Mouse (Mus musculus) spleen, postnatal 14 days (tissue): ENCODE measurements around the gene Prok2.

ENCODE experiments used
- DNase-seq, 2 experiments: peaks; one replicate each; pipeline ENCODE4 v3.0.0; 2021 to 2022; ENCODE audit warnings: low spot score in 2 of 2

Prok2 gene

DNA sequence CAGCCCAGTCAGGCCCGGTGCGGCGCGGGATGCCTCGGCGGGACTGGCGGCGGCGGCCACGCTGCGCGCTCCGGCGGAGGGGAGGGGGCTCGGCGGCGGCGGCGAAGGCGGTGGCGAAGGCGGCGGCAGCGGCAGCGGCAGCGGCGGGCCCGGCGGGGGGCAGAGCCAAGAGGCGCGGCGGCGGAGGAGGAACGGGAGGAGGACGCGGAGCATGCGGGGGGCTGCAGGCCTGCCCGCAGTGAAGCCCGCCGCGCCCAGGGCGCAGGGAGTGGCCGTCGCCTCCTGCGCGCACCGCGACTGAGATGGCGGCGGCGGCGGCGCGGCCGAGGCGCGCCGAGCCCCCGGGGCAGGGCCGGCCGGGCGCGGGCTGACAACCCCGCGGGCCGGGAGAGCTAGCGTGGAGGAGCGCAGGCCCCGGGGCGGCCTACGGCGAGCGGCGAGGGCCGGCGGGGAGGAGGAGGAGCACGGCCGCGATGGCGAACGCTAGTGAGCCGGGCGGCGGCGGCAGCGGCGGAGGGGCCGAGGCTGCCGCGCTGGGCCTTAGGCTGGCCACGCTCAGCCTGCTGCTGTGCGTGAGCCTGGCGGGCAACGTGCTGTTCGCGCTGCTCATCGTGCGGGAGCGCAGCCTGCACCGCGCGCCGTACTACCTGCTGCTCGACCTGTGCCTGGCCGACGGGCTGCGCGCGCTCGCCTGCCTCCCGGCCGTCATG, 33.8 kb downstream of the Prok2 start, which contains the start of gene Gpr27:
TSS of gene Gpr27 (plus strand) at position 474 of the 710 bp plus-strand sequence.
- no peak for DNase-seq

DNA sequence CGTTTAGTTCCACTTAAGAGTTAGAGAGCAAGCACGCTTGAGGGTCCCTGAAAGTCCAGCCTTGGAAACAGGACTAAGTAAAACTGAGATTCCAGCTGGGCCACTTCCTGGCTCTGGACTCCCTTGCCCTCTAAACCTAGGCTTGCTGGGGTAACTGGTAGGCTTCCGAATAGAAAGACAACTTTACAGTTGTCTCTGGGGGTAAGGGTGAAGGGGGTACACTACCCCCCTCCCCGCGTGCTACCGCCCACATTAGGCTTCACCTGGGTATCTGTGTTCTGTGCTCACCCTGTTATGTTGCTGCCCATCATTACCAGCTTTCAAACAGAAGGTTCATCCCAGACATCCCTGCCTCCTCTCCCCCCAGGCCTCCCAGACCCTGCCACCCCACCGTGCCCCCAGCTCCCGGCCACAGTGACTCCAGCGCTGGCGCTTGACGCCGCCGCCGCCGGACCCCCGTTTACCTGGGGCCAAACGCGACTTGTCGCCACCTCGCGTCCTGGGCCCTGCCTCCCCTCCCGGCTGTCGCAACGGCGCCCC, 34.5 kb downstream of the Prok2 start:
- DNase-seq = no peak

DNA sequence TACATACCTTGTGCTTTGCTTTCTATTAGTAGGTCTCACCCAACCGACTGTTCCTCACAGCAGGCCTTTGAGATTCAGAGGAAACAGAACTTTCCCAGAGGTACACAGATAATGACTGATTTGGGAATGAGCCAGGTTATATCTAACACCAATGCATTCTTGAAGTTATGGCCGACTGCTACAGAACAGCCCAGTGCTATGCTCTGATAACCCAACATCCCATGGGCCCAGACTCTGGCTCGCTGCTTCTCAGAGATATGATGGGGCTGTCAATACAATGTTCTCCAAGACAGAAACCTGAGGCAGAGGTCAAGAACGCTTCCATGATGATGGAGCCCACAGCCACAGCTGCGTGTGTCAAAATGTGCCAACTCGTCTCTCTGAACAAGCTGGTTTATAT, 37.7 kb downstream of the Prok2 start:
- DNase-seq = no peak

DNA sequence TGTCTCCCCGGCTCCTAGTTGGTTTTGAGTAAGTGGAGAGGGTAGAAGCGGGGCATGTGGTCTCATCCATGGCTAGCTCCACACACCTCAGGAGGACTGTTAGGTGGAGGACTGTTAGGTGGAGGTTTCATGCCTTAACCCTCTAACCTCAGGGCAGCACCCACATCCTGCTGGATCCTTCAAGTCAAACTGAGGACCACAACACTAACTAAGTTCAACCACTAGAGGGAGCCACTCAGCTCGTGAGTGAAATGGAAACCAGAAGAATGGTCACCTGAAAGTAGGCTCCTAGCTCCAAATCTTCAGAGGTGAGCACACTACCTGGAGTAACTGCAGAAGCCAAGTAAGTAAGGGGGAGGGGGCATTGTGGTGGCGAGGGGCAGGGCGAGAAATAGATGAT, 41.3 kb downstream of the Prok2 start:
- DNase-seq = no peak

DNA sequence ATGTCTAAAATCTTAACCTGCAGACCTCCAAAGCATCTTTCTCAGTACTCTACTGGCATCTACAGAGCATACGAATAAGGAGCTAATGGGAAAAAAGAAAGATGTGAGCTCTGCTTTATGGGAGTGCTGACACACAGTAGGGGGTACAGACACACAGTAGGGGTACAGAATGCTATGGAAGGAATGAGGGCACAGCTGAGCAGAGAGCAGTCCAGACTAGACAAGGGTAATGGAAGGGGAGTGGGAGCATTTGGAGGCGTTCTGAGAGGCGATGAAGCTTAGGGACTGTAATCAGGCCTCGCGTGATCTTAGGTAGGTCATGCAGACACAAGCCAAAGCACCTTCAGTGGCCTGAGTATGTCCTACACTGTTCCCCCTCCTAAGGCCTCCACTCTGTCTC, 42.2 kb downstream of the Prok2 start:
- no peak for DNase-seq

DNA sequence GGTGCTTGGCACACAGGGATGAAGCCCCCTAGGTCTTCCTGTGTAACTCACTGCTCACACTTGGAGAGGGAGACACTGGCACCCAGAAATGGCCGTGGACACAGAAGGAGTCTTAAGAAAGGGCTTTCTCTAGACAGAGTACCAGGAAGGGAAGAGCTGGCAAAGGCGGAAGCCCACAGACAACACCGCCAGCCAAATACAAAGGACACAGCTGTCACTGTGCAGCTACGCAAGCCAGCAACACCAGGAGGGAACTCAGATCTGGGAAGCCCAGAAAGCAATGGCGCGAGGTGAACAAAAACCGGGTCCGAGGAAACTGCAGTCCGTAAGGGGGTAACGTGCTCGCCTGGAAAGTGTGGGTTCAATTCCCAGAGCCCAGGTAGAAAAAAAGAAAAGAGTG, 48.1 kb downstream of the Prok2 start:
- DNase-seq = no peak

DNA sequence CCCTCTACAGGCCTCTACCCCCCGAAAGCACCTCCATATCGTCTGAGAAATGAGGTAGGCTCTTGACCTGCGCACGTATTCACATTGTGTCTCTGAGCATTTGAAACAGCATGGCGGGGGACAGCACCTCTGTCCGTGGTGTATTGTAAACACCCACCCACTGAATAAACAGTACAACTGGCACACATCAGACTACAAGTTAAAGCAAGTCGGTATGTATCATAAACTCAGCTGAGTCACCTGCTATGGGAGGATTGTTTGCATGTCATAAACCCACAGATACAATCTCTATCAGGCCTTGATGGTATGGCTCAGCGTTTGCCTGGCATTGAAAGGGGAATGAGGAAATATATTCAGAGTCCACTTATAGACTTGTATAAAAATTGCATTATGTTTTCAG, 48.9 kb downstream of the Prok2 start:
- no peak for DNase-seq

DNA sequence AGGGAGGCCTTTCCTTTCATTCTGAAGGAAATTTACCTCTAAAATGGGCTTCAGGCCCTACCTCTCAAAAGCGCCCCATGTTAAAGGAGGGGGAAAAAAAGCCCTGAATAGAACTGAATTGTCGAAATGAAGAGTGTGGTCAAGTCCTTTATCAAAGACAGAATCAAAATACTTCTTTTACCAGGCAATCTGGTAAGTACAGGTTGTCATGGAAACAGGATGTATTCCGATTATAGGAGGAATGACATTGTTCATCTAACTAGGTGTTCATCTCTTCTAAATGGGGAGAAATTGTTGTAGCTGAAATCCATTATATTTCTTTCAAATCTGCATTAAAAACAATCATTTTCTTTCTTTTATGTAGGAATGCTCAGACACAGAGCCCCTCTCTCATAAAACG, 51.7 kb downstream of the Prok2 start:
- DNase-seq = no peak

DNA sequence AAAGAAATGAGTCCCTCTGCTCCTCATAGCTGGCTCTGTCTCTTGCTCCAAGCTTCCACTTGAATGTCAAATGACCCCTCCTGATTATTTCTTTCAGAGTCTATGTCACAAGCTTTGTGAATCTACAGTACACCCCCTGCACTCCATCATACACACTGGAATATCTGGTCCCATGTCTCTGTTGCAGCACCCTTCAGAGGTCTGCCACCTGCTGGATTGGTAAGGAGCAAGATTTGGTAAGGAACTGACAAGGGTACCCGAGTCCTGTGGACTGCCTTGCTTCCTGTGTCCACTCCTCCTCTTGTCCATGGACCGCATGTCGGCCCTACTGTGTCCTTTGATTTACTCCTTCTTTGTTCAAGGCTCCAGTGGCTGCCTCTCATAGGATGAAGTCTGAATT, 54.4 kb downstream of the Prok2 start:
- no peak for DNase-seq

DNA sequence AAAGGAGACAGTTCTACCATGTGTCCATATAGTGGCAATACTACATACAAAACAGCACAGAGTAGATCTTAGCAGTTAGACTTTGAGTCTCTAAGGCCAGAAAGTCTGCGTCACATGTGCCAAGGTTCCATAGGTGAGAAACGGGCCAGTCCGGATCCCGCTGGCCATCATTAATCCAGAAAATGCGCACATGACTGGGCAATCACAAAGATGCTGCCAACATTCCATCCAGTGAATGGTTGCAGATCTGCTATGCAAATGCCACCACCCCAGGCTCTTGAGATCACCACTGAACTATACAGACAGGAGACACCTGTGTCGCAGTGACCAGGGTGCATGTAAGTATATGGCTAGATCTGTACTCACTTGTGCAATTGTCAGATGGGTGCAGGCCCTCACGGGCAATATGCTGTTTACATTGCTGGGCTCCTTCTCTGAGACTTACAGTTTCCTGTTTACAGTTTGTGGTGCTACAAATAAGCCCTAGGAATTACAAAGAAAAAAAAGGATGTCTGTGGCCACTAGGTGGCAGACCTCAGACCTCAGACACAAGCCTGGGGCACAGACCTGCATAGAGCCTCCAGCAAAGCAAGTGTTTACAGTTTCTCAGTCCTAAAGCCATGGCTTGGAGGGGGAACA, 55.6 kb downstream of the Prok2 start:
- DNase-seq = peak in 1 of 2 experiments; percentile 18

DNA sequence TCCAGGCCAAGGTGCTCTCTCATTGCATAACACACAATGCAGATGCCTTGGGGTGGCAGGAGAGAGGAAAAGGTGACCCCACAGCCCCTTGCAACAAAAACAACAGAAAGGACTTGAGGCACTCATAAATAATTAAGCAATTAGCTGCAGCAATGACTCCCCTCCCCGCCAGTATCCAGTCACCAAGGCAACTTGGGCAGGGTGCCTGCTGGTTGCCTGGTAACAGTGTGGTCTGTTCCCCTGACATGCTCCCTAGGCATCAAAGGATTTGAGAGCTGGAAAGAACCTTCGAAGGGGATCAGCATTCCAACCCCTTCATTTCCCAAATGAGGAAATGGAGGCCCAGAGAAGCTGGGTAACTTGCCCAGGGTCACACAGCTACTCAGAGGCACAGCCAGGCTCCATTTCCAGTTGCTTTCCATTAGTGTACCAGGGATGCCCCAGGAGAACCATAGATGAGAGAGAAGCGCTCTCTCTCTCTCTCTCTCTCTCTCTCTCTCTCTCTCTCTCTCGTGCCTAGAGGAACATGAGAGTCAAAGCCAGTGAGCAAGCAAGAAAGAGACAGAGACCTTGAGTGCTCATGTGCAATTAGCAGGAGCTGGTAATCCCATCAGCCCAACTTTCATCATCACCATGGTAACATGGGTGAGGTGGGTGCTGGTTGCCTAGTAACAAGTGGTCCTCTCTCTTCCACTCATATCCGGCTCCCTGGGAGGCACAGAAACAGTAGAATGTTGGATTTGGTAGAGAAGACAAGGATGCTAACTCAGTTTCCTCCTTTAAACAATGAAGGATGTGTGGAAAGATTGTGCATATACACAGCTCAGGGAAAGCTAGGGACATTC, 56.5 kb downstream of the Prok2 start:
- no peak for DNase-seq

DNA sequence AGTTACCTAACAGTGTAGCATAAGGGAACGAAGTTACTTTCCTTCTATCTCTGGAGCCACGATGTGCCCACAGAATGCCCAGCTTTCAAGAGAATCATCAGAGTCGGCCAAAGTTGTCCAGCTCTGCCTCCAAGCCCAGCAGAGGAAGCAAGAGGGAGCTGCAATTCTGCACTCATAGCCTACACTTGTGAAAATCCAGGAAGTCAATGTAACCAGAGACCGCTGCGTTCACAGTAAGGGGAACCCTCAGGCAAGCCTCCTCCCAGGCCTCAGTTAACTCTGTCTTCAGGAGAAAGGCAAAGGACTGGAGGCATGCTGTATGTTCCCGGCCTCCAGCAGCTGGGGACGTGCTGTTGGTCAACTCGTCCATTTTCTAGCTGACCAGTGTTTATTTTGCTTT, 58.9 kb downstream of the Prok2 start:
- DNase-seq = no peak

DNA sequence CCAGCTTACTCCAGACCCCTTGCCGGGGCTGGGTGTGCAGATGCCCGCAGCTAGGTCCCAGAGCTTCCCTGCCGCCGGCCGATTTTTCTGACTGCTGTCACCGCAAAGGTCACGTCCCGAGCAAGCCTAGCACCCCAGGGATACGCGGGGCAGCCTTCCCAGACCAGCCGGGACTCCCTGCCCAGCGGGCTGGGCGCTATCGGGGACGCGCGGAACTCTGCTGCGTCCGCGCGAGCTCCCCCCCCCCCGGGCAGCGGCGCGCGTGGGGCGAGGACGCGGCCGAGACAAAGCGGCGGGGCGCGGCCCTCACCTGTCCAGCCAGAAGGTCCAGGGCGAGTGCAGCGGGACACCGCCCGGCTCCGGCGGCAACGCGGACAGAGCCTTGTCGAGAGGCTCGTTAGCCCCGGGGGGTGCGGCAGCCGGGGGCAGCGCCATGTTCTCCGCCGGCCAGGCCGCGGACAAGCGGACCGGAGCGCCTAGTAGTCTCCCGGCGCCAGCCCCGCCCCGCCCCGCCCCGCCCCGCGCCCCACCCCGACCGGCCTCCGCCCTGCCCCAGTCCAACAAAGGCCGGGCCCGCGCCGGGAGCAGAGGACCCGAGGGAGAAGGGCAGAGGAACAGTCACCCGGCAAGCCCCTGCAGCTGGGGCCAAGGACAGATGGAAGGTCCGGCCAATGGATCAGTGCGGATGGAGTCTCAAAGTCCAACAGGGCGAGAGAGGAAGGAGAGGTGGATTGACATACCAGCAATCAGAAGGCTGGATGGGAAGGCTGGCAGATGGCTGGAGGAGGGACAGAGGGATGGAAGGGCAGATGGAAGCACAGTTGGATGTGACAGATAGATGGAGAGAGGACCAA, 59.6 kb downstream of the Prok2 start, which contains the start of the genes Eif4e3 and Gm20696:
TSS of gene Eif4e3 (minus strand) at position 454 of the 854 bp plus-strand sequence.
TSS of gene Gm20696 (minus strand) at position 480 of the 854 bp plus-strand sequence.
- DNase-seq = peak in 1 of 2 experiments; percentile 15

DNA sequence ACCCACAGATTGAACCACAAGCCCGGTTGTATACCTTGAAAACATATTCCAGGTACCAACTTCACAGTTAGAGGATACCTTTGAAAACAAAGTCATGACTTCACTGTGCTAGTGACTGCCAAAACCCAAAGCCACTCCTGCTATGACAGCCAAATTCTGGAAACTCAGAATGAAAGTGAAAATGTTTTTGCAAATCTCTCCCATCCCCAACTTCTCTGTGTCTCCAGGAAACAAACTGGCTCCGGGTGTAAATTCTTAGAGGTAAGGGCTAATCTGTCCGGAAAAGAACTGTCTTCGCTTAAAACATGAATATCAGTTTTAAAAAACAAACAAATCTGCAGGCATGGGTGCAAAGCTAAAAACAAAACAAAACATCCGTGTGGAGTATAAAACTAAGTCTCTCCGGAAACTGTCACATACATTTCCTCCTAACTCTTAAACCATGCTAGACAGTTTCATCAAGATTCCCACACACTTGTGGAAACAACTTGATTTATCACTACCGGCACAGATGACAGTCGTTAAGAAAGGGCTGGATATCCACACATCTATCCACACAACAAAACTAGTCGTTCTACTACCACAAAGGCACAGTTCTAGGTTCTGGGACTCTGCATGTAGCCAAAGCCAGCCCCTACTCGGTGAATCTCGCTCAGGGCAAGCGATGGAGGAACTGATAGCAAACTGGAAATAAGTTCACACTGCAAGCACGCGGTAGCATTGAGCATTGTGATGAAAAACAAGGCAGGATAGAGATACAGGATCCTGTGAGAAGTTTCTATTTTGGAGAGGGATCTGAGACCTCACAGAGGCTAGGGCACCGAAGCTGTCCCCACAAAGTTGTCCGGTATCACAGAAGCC, 60.5 kb downstream of the Prok2 start:
- no peak for DNase-seq

DNA sequence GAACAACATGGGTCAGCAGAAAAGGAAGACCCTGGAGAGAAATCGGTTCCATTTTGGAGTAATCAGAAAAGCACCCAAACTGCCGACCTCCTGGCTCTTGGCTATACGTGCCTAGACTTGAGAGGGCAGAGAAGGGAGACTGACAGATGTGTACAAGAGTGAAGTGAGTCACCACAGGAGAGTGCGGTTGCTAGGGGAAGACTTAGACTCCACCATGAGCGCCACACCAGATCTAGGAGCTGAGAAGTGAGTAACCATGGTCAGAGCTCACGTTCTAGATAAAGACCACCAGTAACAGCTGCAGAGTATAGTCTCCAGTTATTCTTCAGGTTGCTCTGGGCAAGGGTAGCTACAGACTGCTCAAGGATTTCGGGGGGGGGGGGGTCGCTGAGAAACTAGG, 63.0 kb downstream of the Prok2 start:
- no peak for DNase-seq
